Mouse (Mus musculus) thymus, adult 2 months (tissue): Measurements from ENCODE around the gene Prmt2. TPM values are rescaled to one million over a fixed set of nuclear protein-coding genes. Genes with fewer than 3 reads are reported as not detected.

Source experiments
- DNase-seq: peaks from one replicate; pipeline ENCODE4 v3.0.0; 2021
- H3K27ac ChIP-seq: fragments of 200-500 bp; 2 replicates; pipeline ENCODE4 v1.5.1; 2012; ENCODE audit warnings: low read length, control low read depth; ENCODE audit not compliant: control insufficient read depth, insufficient read depth
- H3K27me3 ChIP-seq: fragments of 200-500 bp; 2 replicates; pipeline ENCODE4 v1.6.1; 2012; ENCODE audit warnings: mild to moderate bottlenecking, low read length, moderate library complexity, mixed read lengths; ENCODE audit not compliant: control insufficient read depth, insufficient read depth
- H3K36me3 ChIP-seq: fragments of 200-500 bp; 2 replicates; pipeline ENCODE4 v1.6.1; 2012; ENCODE audit warnings: mild to moderate bottlenecking, low read length, moderate library complexity; ENCODE audit not compliant: control insufficient read depth, insufficient read depth
- H3K4me1 ChIP-seq: fragments of 200-500 bp; replicated peaks from 2 replicates; pipeline ENCODE4 v1.6.1; 2012; ENCODE audit warnings: low read length; ENCODE audit not compliant: control insufficient read depth, insufficient read depth
- H3K4me3 ChIP-seq: fragments of 200-500 bp; 2 replicates; pipeline ENCODE4 v1.5.1; 2012; ENCODE audit warnings: mild to moderate bottlenecking, low read length, control low read depth, moderate library complexity; ENCODE audit not compliant: control insufficient read depth, insufficient read depth
- CTCF ChIP-seq: fragments of 200-500 bp; IDR thresholded peaks from 2 replicates; pipeline ENCODE4 v1.5.1; 2012; ENCODE audit warnings: mild to moderate bottlenecking, control low read depth, low read length, moderate library complexity, borderline replicate concordance; ENCODE audit not compliant: control insufficient read depth, poor library complexity, insufficient read depth; ENCODE audit errors: extremely low read depth
- POLR2A ChIP-seq: fragments of 200-500 bp; IDR thresholded peaks from 2 replicates; pipeline ENCODE4 v1.6.1; 2012; ENCODE audit warnings: mild to moderate bottlenecking, low read length, control low read depth, moderate library complexity; ENCODE audit not compliant: control insufficient read depth, poor library complexity, insufficient read depth; ENCODE audit errors: extremely low read depth
- WGBS: fragments of 180-500 bp; shearing (Covaris S2); methylation state at CpG from one replicate; pipeline ENCODE4 v1.1.7; 2018; 5-methylcytosine and 5-hydroxymethylcytosine counted together
- polyA plus RNA-seq: library from polyadenylated mRNA; depleted of rRNA; stranded (reverse); fragments of >200 nt; gene quantifications from 2 replicates; pipeline ENCODE4 v1.2.3, GENCODE M21; 2012; rRNA removed

Gene Prmt2
- polyA plus RNA-seq, 1 experiment: 25.0 TPM

- no peak overlapping the region for H3K4me3 ChIP-seq
- H3K4me1 ChIP-seq: no peaks in the 10 kb centered on the region
- no peaks in the 10 kb centered on the region for H3K27me3 ChIP-seq
- WGBS: 80% methylated on average over 2 of the region's 2 CpGs
- H3K36me3 ChIP-seq: no peaks in the 10 kb centered on the region
- DNase-seq: no peak
- TF ChIP-seq CTCF (no peak), POLR2A (no peak)
- no peak overlapping the region for H3K27ac ChIP-seq
Measured at GRCm38 (mm10) chr10:76174899-76175298, 62.8 kb downstream of the Prmt2 start.

GRCm38 (mm10) chr10:76158009-76158408, 79.7 kb downstream of the Prmt2 start:
- H3K36me3 ChIP-seq: no peaks in the 10 kb centered on the region
- no peaks in the 10 kb centered on the region for H3K4me1 ChIP-seq
- H3K4me3 ChIP-seq: no peak overlapping the region
- DNase-seq: no peak
- 74% methylated on average over 1 of the region's 1 CpGs for WGBS
- TF ChIP-seq POLR2A: no peak
- no peak for TF ChIP-seq CTCF
- H3K27ac ChIP-seq: no peak overlapping the region
- H3K27me3 ChIP-seq: no peaks in the 10 kb centered on the region

GRCm38 (mm10) chr10:76157528-76157927, 80.1 kb downstream of the Prmt2 start:
- Histone ChIP-seq H3K27me3 (no peaks in the 10 kb centered on the region), H3K4me3 (no peak overlapping the region), H3K4me1 (no peaks in the 10 kb centered on the region), H3K27ac (no peak overlapping the region), H3K36me3 (no peaks in the 10 kb centered on the region)
- 84% methylated on average over 5 of the region's 5 CpGs for WGBS
- no peak for DNase-seq
- TF ChIP-seq POLR2A (no peak), CTCF (no peak)

Other genes starting within 250 kb of the Prmt2 start
- gene Zfp280b, start 205.2 kb downstream of the Prmt2 start, polyA plus RNA-seq: 14.5 and 18.0 TPM in 2 replicates
- 0.04 TPM in 1 of 2 replicates, not detected in the other for gene Slc5a4b, start 126.9 kb downstream of the Prmt2 start, polyA plus RNA-seq
- gene Slc5a4a, start 90.4 kb downstream of the Prmt2 start, polyA plus RNA-seq: not detected in 2 replicates
- 0.66 and 1.2 TPM in 2 replicates for gene S100b, start 16.0 kb upstream of the Prmt2 start, polyA plus RNA-seq
- gene Dip2a, start 107.4 kb upstream of the Prmt2 start, polyA plus RNA-seq: 8.1 and 8.4 TPM in 2 replicates
- gene AC141477.1, start 202.6 kb upstream of the Prmt2 start, polyA plus RNA-seq: not detected in 2 replicates
- 41.7 and 47.7 TPM in 2 replicates for gene Pcnt, start 204.9 kb upstream of the Prmt2 start, polyA plus RNA-seq
- gene 2610028H24Rik, start 211.2 kb upstream of the Prmt2 start, polyA plus RNA-seq: 0.61 and 0.62 TPM in 2 replicates
- gene Mcm3ap, start 231.1 kb upstream of the Prmt2 start, polyA plus RNA-seq: 43.9 and 45.7 TPM in 2 replicates
- 3.3 and 4.1 TPM in 2 replicates for gene Ybey, start 231.2 kb upstream of the Prmt2 start, polyA plus RNA-seq